Mouse (Mus musculus) cerebellum, adult (tissue): ENCODE data around the gene Ppp1r13l.

Experiments
- ATAC-seq: cut with Nextera tagmentation; 2 replicates; pipeline ENCODE4 v1.9.2; 2017; ENCODE audit warnings: mild to moderate bottlenecking, moderate library complexity, mixed read lengths; ENCODE audit not compliant: insufficient number of reproducible peaks, low FRiP score, low TSS enrichment

The Ppp1r13l gene

GRCm38 (mm10) chr7:19359299-19359891, at the start of gene Ppp1r13l, which contains the start of gene Cd3eap:
Gene Ppp1r13l, plus strand, starts transcription at chr7:19359749.
Gene Cd3eap, minus strand, starts transcription at chr7:19359483.
- ATAC-seq, result peak; percentile 40; the same call in 1 of the 2 replicates

GRCm38 (mm10) chr7:19309884-19310641, 49.5 kb upstream of the Ppp1r13l start, which contains the start of gene Fosb:
Gene Fosb, minus strand, starts transcription at chr7:19310051.
- ATAC-seq, result peak; percentile 51

GRCm38 (mm10) chr7:19311991-19312390, 47.6 kb upstream of the Ppp1r13l start:
- ATAC-seq, result no peak

GRCm38 (mm10) chr7:19314033-19314432, 45.5 kb upstream of the Ppp1r13l start:
- no peak for ATAC-seq

- ATAC-seq, result no peak
These were observed 42.9 kb upstream of the Ppp1r13l start for GRCm38 (mm10) chr7:19316451-19317161.

GRCm38 (mm10) chr7:19318201-19318600, 41.3 kb upstream of the Ppp1r13l start:
- no peak for ATAC-seq

GRCm38 (mm10) chr7:19318676-19319075, 40.9 kb upstream of the Ppp1r13l start:
- no peak for ATAC-seq

GRCm38 (mm10) chr7:19319458-19319857, 40.1 kb upstream of the Ppp1r13l start:
- ATAC-seq, result no peak

GRCm38 (mm10) chr7:19319906-19320305, 39.6 kb upstream of the Ppp1r13l start:
- peak; percentile 95 for ATAC-seq

- no peak for ATAC-seq
These were observed 38.9 kb upstream of the Ppp1r13l start for GRCm38 (mm10) chr7:19320637-19321036.

GRCm38 (mm10) chr7:19321464-19321863, 38.1 kb upstream of the Ppp1r13l start:
- ATAC-seq, result no peak

- no peak for ATAC-seq
These were observed 37.1 kb upstream of the Ppp1r13l start for GRCm38 (mm10) chr7:19322489-19322888.

- ATAC-seq, result no peak
These were observed 35.3 kb upstream of the Ppp1r13l start for GRCm38 (mm10) chr7:19324221-19324620.

- ATAC-seq, result no peak
These were observed 34.0 kb upstream of the Ppp1r13l start for GRCm38 (mm10) chr7:19325262-19326199.

- peak; percentile 41; the same call in 1 of the 2 replicates for ATAC-seq
These were observed 33.2 kb upstream of the Ppp1r13l start for GRCm38 (mm10) chr7:19326359-19326758.

- peak; percentile 85 for ATAC-seq
These were observed 32.4 kb upstream of the Ppp1r13l start for GRCm38 (mm10) chr7:19327128-19327527.

- no peak for ATAC-seq
These were observed 31.8 kb upstream of the Ppp1r13l start for GRCm38 (mm10) chr7:19327782-19328181.

GRCm38 (mm10) chr7:19328425-19328824, 31.1 kb upstream of the Ppp1r13l start:
- no peak for ATAC-seq

- no peak for ATAC-seq
These were observed 27.6 kb upstream of the Ppp1r13l start for GRCm38 (mm10) chr7:19331910-19332309.
